Mouse (Mus musculus) gastrocnemius, postnatal 36 days (tissue): ENCODE data around the gene Kpna3. TPM values are rescaled to one million over a fixed set of nuclear protein-coding genes. Genes with fewer than 3 reads are reported as not detected.

Experiments used
- DNase-seq, 2 experiments: peaks; one replicate each; pipeline ENCODE4 v3.0.0; 2022
- intact Hi-C: fragments of 180-260 bp; cut with DNase I; formaldehyde crosslinking; loops from one replicate; pipeline ENCODE4 v1.15.1; 2025
- total RNA-seq, 2 experiments: library from RNA; stranded (reverse); gene quantifications; 2 replicates each; pipeline ENCODE4 v1.2.3; 2021

Kpna3 gene
- total RNA-seq, 2 experiments from 2014 or later: 91.9 to 102 TPM

DNA sequence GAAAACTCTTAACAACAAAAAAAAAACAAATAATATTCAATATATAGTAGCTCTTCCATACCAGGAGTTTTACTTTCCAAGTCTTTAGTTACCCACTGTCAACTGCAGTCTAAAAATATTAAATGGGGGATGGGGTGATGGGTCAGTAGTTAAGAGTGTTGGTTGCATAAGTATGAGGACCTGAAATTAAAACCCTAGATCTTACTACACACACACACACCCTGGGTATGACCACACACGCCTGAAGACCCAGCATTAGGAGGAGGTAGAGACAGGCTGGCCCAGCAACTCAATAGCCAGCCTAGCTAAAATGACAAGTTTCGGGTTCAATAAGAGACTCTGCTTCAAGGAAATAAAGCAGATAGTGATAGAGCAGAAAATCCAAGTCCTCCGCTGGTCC is 32.6 kb downstream of the Kpna3 start:
- intact Hi-C loops: no loop called here
- DNase-seq: no peak

DNA sequence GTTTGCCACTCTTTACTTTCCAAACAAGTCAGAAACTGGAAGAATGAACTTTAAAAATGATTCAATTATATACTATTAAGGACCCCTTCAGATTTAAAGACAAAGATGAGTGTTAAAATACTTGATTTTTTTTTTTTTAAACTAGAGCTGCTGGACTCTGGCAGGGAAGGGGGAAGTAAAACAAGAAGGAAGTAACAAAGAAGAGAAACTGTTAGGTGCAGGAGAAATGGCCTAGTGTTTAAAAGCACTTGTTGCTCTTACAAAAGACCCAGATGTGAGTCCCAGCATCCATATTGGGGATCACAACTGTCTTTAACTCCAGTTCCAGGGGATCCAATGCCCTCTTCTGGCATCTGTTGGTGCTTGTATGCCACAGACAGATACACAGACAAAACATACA is 33.9 kb downstream of the Kpna3 start:
- DNase-seq: no peak
- intact Hi-C loops: no loop called here

DNA sequence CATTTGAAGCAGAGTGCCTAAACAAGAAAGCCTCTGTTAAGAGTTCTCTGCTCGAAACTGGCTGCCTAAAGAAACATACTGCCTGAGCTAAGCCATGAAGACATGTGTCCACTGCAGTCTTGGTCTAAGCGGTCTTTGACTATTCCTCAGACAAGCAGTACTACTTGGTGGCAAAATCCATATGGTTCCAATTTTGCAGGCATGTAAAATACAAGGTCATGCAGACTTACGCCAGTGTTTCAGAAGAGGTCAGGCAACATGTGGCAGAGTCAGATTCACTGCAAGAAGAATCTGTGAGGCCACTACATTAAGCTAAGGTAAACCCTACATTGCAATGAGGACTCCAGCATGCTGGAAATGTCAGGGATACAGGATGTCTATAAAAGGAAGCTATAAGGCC is 34.7 kb downstream of the Kpna3 start:
- intact Hi-C loops: no loop called here
- DNase-seq: no peak

DNA sequence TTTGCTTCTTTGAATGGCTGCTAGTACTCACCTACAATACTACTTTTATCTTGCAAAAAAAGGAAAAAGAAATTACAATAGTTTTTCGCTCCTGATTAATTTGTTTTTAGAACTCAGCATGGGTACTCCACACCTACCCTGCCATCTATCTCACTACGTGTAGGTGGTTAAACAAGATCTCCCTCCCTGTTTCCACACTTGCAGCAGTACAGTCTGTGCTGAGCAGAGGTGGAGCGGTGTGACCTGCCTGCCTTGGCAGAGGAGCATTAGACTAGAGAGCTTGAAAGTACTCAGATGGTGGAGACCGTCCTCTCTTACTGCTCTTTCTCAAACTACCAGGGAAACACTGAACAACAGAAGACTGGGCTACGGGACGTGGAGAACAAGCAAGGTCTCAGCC is 44.9 kb downstream of the Kpna3 start:
- intact Hi-C loops: no loop called here
- DNase-seq: no peak

DNA sequence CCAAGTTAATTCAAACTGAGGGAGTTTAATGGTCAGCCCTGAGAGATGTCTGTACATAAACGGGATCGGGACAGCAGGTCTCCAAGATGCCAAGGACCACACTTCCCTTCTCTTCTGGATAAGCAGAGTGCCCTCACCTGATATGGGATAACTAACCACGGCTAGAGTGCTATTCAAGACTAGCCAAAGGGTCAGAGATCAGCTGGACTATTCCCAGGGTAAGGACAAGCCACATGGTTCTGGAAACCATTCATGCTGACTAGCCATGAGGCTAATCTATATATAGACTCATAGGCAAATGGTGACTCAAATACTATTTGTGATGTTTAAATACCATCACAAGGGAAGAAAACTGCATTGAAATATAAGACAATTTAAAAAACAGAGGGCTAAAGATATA is 49.1 kb downstream of the Kpna3 start:
- DNase-seq: peak in 1 of 2 experiments; percentile 38
- intact Hi-C loops: no loop called here

DNA sequence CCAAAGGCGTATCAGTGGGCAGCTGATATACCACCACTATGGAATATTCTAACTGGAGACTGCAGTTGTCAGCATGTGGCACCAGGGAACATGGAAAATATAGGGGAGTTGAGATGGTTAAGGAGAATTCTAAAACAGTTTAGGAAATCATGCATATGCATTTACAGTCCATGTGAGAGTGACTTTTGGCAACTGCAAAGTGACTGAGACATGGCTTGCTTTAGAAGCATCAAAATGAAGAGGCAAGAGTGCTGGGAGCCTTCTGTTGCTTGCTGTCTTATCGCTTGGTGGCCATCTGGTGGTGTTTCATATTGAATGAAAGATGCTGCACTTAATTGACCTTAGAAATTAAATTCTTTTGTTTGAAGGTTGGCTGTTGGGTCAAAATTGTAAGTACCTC is 72.4 kb downstream of the Kpna3 start:
- DNase-seq: no peak
- intact Hi-C loops: no loop called here

DNA sequence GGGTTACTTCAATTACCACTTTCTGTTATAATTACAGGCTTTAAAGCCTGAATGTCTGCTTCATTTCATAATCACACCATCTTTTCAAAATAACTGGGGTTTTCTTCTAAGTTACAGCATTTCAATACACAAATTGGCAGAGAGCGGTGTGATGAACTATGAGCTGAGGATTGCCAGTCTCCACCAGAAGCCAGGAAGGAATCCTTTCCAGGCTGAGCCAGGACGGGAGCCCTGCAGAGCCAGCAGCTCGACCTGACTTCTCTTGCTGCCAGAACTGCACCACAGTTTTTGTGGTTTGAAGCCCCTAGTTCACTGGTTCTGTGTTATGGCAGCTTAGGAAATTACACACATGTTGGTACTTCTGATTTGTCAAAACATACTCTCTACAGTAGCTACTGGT is 75.0 kb downstream of the Kpna3 start:
- no peak for DNase-seq
- intact Hi-C loops: no loop called here

DNA sequence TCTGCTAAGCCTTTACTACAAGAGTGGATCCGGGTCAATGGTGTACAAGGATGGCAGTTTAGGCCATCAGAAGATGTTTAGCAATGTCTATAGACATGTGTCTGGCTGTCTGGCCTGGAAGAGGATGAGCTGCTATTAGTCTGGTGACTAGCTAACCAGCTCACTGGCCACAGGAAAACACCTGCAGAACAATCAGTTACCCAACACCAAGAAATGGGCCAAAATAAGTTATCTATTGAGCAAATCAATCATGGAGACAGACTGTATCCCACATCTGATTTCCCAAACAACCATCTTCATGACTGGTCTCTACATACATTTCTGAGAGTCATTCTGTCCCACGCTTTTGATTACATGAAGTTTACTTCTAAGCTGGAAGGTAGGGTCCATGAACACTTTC is 75.9 kb downstream of the Kpna3 start:
- no peak for DNase-seq
- intact Hi-C loops: no loop called here

DNA sequence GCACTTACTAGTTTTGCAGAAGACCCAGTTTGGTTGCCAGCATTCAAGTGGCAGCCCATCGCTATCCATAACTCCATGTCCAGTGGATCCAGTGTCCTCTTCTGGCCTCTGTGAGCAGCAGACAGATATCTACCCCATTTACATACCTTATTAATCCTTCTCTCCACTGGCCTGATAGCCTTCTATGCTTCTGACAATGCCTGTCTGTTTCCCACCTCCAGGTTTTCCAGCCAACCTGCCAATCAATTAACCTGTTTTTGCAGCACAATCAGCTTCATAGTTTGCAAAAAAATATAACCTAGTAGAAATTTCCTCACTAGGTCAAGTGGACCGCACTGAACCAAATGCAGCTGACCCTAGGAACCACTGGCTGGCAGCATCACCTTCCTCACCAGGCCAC is 77.4 kb downstream of the Kpna3 start:
- no peak for DNase-seq
- intact Hi-C loops: no loop called here

DNA sequence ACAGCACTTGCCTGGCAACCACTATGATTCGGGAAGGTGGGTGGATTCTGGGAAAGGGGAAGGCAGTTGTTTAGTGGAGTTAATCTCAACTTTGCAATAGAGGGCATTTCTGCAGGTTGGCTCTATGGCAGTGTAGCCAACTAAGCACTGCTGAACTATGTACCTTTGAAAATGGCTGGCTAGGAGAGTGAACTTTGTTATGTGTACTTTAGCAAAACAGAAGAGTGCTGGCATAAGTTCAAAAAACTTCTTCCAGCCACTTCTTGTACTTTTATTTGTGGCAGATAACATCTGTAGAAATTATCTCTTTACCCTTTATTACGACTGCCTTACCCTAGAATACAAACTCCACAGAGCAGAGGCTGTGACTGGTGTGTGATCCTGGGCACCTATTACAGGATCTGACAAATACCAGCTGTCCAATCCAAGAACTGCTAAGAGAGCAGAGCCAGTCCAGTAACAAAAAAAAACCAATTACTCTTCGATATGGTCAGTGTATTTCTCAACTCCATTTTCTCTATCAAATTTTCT is 78.6 kb downstream of the Kpna3 start:
- DNase-seq: no peak
- intact Hi-C loops: no loop called here

DNA sequence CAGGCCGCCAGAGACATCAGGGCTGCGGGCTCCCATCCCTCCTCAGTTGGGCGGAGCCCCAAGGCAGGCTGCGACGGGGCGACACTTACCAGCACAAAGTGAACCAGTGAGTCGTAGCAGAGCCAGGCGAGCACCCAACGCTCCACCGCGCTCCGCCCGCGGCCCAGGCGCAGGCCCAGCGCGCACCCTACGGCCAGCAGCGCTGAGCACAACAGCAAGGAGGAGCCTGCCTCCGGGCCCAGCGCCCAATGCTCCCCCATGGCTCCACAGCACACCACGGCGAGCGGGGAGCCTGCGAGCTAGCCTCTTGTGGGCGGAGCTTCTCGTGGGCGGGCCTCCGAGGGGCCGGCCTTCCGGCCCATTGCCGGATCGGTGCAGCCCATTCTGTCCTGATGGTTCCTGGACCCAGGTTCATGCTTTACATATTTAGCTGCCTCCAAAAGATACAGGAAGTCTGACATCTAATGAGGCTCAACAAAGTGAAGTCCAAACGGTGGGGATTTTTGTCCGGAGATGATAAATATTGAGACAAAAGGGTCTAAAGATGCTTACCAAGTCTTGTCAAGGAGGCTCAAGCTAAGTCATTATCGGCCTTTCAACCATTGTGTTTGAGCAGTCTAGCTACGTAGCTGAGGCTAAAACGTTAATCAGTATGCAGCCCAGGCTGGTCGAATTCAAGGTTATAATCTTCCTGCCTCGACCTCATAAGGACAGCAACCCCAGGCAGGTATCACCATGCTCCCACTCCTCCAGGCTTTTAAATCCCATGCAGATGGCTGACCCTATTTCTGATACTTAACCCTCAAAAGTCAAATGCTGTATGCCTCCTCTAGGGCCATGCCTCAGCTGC is 79.3 kb downstream of the Kpna3 start, which contains the start of gene Ebpl:
Gene Ebpl, minus strand, starts transcription at position 309 of the 850 bp plus-strand sequence.
- intact Hi-C loops: no loop called here
- DNase-seq: peak; percentile 92 to 94

DNA sequence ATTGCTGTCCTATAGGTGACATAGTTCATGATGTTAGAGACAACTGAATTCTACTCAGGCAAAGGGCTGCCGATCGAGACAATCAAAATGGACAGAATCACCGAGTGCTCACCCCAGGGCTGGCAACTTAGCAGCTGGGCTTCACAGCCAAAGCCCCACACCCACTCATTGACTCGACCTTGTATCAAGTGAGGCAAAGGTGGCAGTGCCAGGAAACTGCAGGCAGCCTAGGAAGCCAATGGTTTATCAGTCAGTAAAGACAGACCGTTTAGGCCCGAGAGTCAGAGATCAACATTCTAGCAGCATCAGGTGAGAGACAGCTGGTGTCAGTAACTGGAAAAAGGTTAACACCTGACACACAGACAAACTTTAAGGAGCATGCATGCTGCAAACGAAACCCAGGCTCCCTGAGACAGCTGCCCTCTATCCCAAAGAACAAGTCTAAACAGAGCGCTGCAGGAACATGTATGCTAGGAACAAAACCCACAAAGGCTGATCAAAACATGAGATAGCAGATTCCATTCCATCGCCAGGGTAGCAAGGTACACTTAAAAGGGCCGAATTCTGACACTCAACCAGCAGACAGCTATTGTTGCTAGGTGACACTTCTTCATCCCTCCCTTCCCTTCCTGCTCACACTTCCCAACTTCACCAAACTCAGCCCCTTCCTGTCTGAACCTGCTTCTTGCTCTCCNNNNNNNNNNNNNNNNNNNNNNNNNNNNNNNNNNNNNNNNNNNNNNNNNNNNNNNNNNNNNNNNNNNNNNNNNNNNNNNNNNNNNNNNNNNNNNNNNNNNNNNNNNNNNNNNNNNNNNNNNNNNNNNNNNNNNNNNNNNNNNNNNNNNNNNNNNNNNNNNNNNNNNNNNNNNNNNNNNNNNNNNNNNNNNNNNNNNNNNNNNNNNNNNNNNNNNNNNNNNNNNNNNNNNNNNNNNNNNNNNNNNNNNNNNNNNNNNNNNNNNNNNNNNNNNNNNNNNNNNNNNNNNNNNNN is 85.1 kb downstream of the Kpna3 start:
- intact Hi-C loops: no loop called here

DNA sequence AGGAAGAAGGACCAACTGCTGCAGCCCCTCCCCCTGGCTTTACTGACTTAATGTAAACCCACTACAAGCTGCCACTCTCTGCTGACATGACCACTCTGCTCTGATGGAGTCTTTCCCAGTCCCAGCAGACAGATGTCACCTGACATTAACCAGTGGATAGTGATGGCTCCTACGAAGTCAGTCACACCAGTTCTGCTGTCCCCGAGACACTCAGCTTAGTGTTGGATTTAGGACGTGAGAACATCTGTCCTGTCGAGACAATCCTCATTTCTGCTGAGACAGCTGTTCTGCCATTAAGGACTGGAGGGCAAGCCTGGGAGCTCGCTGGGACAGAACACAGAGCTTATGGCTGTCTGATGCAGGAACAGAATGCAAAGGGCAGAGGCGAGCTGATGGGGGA is 88.9 kb downstream of the Kpna3 start:
- intact Hi-C loops: no loop called here
- no peak for DNase-seq

More for the DNA sequence above, 85.1 kb downstream of the Kpna3 start:
- DNase-seq: no peak

DNA sequence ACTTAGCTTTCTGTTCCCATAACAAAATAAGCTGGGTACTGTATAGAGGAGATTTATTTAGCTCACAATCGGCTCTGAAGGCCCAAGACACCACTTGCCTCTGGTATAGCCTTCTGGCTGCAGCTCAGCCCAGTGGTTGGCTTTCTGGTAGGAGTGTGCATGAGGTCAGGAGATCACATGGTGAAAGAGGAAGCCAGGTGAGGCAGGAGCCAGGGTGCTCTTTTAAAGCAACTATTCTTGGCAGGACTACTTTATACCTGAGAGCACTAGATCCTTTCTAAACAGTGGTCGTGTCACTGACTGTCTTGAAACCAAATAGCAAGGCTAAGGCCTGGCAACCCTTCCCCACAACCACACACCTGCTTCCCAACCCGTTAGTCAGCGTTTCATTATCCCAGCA is 89.8 kb downstream of the Kpna3 start:
- intact Hi-C loops: no loop called here
- DNase-seq: no peak

DNA sequence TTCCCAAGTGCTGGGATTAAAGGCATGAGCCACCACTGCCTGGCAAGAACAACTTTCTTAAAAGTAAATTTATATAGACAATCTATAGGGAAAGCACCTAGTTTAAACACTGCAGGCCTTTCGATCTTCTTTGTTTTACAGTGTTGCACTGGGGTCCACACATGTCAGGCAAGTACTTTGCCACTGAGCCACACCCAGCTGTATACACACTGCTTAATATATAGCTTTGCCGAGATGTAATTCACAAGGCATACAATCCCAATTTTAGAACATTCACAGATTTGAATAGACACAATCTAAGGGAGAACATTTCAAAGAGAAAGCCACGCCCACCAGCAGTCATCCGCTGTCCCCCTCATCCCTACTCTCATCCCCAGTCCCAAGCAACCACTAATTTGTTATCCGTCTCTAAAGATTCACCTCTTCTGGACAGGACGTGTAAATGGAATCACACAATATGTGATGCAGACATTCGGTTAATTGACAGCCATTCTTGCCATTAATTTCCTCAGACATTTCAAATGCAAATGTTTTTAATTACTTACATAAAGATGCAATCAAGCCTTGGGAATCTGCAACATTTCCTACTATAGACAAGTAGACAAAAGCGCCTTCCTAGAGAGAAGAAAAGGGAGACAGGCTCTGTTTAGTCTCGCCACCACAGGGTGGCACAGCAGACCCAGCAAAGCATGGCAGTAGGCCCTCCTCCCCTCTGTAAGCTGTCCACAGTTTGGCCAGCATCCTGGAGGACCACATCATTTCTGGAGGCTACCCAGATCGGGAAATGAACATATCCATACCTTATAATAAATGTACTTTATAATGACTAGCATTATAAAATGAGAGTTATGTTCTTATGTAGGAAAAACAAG is 92.6 kb downstream of the Kpna3 start:
- intact Hi-C loops: no loop called here

DNA sequence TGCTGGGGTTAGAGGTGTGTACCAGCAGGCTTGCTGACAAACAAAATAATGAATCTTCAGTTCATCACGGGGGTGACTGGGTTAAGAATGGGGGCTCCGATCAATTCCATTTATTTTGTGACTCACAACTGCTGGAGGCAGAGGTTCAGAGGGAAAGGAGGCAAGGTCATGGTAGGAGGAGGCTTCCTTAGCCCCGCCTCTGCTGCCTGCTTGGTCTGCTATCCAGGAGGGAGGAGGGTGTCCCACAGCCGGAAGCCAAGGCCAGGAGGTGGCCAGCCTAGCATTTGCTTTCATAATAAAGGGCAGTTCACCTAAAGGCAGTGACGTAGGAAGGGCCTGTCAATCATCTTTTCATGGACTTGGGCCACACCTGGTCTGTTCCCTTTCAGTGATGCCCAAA is 95.1 kb downstream of the Kpna3 start:
- DNase-seq: no peak
- intact Hi-C loops: no loop called here

More for the DNA sequence above, 92.6 kb downstream of the Kpna3 start:
- DNase-seq: no peak

DNA sequence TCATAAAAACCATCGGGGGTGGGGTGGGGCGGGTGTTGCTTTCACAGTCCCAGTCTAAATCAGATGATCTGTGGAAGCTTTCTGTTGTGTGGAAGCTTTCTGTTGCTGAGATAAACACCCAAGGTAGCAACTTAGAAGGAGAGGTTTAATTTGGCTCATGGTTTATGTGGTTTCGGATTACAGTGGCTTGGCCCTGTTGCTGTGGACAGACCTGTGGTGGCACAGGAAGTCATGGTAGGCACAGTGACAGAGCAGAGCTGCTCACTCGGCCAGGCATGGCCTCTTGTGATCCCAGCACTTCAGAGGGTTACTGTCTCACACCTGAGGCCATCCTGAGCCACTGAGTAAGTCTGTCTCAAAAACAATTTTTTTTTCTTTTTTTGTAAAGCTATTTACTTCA is 100.3 kb downstream of the Kpna3 start:
- DNase-seq: no peak
- intact Hi-C loops: loop anchor here (10.0 kb wide), 1 partner anchor 45 kb away; no protein-coding TSS in a partner anchor

DNA sequence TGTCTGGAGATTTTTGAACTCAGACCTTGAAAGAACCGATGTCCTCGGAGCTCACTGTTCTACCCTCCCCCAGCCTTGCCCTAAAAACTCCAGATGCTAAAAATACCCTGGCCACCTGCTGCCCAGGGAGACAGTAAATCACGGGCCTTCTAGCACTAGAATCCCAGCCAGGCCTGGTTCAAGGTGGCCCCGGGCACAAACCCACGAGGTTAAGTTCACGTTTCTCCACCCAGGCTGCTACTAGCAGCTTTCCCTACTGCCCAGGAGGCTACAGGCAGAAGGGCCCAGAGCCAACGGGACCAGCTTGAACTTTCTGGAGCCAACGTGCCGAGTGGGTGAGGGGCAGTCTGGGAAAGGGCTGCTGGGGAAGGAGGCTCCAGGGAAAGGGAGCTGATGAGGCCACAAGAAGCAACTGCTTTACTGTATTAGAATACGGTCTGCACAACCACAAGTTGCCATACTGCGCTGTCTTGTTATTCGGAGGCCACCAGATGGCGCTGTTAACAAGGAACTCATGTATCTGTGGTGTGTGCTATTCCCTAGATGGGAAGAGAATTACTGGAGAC is 108.6 kb downstream of the Kpna3 start:
- intact Hi-C loops: loop anchor here (1.0 to 10.0 kb wide), 3 partner anchors 54 to 167 kb away; partner anchors contain the start of gene Kpna3
- DNase-seq: peak; percentile 66 to 74

DNA sequence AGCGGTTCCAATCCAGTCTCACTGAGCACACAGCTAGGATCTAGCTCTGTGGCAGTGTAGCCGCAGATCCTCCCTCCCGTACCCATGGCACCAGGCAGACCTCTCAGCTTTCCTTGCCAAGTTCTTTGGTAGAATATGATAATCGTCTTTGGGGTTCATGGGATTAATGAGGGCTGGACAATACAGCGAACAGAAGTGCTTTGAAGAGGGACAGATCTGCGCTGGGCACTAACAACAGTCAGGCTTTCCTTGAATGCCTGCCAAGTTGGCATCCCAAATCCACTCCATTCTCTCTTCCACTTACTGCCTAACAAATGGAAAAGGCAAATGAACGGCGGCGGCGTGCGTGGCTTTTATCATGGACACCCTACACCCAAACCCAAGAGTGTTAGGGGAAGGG is 109.1 kb downstream of the Kpna3 start:
- no peak for DNase-seq
- intact Hi-C loops: loop anchor here (2.0 to 10.0 kb wide), 2 partner anchors 54 to 108 kb away; partner anchors contain the start of gene Kpna3
